Mouse (Mus musculus) ES-E14 (cell line): ENCODE results near the gene Ms4a6d.

Source experiments
- HCFC1 ChIP-seq: IDR thresholded peaks from 2 replicates; pipeline ENCODE4 v1.6.1; 2012; ENCODE audit warnings: low read length, inconsistent platforms, borderline replicate concordance; ENCODE audit not compliant: insufficient read depth
- MAFK ChIP-seq: IDR thresholded peaks from 2 replicates; pipeline ENCODE4 v1.6.1; 2014; ENCODE audit warnings: mild to moderate bottlenecking, low read depth, low read length, inconsistent platforms; ENCODE audit not compliant: insufficient read depth

GRCm38 (mm10) chr19:11554726-11555125 is 49.9 kb downstream of the Ms4a6d start:
- TF ChIP-seq HCFC1 (no peak), MAFK (no peak)
